Mouse (Mus musculus): Measurements from ENCODE around the gene Arhgap20. TPM values are rescaled to one million over a fixed set of nuclear protein-coding genes. Genes with fewer than 3 reads are reported as not detected.

Gene Arhgap20
- total RNA-seq, 1 experiment from 2014 or later = not detected

Other genes starting within 250 kb of the Arhgap20 start
- gene Fdx1, start 198.2 kb downstream of the Arhgap20 start, total RNA-seq (2017) = 1.7 and 8.3 TPM in 2 replicates

Data from common myeloid progenitor, adult 5-6 weeks (primary cell).